Mouse (Mus musculus) cerebellum, postnatal 36 days (tissue): ENCODE measurements around the gene Tmem218.

ENCODE experiments used
- DNase-seq, 2 experiments: peaks; one replicate each; pipeline ENCODE4 v3.0.0; 2021 to 2022; ENCODE audit warnings: mixed read lengths in 2 of 2

Gene Tmem218

GRCm38 (mm10) chr9:37232201-37233195 is 24.5 kb downstream of the Tmem218 start:
- no peak for DNase-seq

- DNase-seq: no peak
Measured at GRCm38 (mm10) chr9:37235951-37236737, 28.1 kb downstream of the Tmem218 start.

GRCm38 (mm10) chr9:37242764-37243163 is 34.7 kb downstream of the Tmem218 start:
- no peak for DNase-seq

- DNase-seq: no peak
Measured at GRCm38 (mm10) chr9:37244600-37244999, 36.6 kb downstream of the Tmem218 start.

- no peak for DNase-seq
Measured at GRCm38 (mm10) chr9:37245404-37245803, 37.4 kb downstream of the Tmem218 start.

GRCm38 (mm10) chr9:37245810-37246209 is 37.8 kb downstream of the Tmem218 start:
- DNase-seq: no peak

GRCm38 (mm10) chr9:37247429-37247828 is 39.4 kb downstream of the Tmem218 start:
- DNase-seq: no peak

GRCm38 (mm10) chr9:37248381-37248906 is 40.4 kb downstream of the Tmem218 start:
- DNase-seq: no peak

- DNase-seq: no peak
Measured at GRCm38 (mm10) chr9:37249976-37250375, 42.0 kb downstream of the Tmem218 start.

GRCm38 (mm10) chr9:37250631-37251030 is 42.6 kb downstream of the Tmem218 start:
- DNase-seq: no peak

GRCm38 (mm10) chr9:37254531-37255110 is 46.6 kb downstream of the Tmem218 start:
- no peak for DNase-seq

GRCm38 (mm10) chr9:37255149-37255888 is 47.3 kb downstream of the Tmem218 start, which contains the start of gene Slc37a2:
Gene Slc37a2 (minus strand): TSS chr9:37255738.
- DNase-seq: peak; percentile 40 to 42

- no peak for DNase-seq
Measured at GRCm38 (mm10) chr9:37255889-37256225, 47.8 kb downstream of the Tmem218 start.

GRCm38 (mm10) chr9:37266622-37267021 is 58.6 kb downstream of the Tmem218 start:
- DNase-seq: no peak
